Mouse (Mus musculus): ENCODE measurements at regions not wholly inside any gene's neighbourhood (a gene's known extent, or its start where the extent isn't known, plus 50 kb on each side); places are given as distances from the start of the nearest gene placed in this dataset.

- no peak for DNase-seq
Observed at GRCm38 (mm10) chr16:74739194-74740135, 327.8 kb upstream of the Robo2 start.

GRCm38 (mm10) chr16:74732940-74733776, 321.5 kb upstream of the Robo2 start:
- DNase-seq, result no peak

- no peak for DNase-seq
Observed at GRCm38 (mm10) chr16:74730169-74730794, 318.7 kb upstream of the Robo2 start.

GRCm38 (mm10) chr16:74723217-74723616, 311.6 kb upstream of the Robo2 start:
- DNase-seq, result no peak

- no peak for DNase-seq
Observed at GRCm38 (mm10) chr16:74718154-74718553, 306.5 kb upstream of the Robo2 start.

GRCm38 (mm10) chr16:74717622-74718021, 306.0 kb upstream of the Robo2 start:
- no peak for DNase-seq

GRCm38 (mm10) chr16:74714950-74715349, 303.3 kb upstream of the Robo2 start:
- DNase-seq, result no peak

- DNase-seq, result no peak
Observed at GRCm38 (mm10) chr16:74712515-74712914, 300.9 kb upstream of the Robo2 start.

GRCm38 (mm10) chr16:74702067-74702466, 290.4 kb upstream of the Robo2 start:
- no peak for DNase-seq

- no peak for DNase-seq
Observed at GRCm38 (mm10) chr16:74683371-74683770, 271.7 kb upstream of the Robo2 start.

- no peak for DNase-seq
Observed at GRCm38 (mm10) chr16:74675586-74675985, 264.0 kb upstream of the Robo2 start.

- no peak for DNase-seq
Observed at GRCm38 (mm10) chr16:74671466-74671865, 259.8 kb upstream of the Robo2 start.

- no peak for DNase-seq
Observed at GRCm38 (mm10) chr16:74664337-74664736, 252.7 kb upstream of the Robo2 start.

GRCm38 (mm10) chr16:74651244-74651643, 239.6 kb upstream of the Robo2 start:
- DNase-seq, result no peak

GRCm38 (mm10) chr16:74649207-74649606, 237.6 kb upstream of the Robo2 start:
- DNase-seq, result no peak

GRCm38 (mm10) chr16:74648384-74648783, 236.8 kb upstream of the Robo2 start:
- no peak for DNase-seq

GRCm38 (mm10) chr16:74644750-74645366, 233.2 kb upstream of the Robo2 start:
- no peak for DNase-seq

GRCm38 (mm10) chr16:74639805-74640204, 228.2 kb upstream of the Robo2 start:
- DNase-seq, result no peak

GRCm38 (mm10) chr16:74637638-74638037, 226.0 kb upstream of the Robo2 start:
- DNase-seq, result no peak

- DNase-seq, result no peak
Observed at GRCm38 (mm10) chr16:74625783-74626182, 214.2 kb upstream of the Robo2 start.

- DNase-seq, result no peak
Observed at GRCm38 (mm10) chr16:74612072-74612471, 200.4 kb upstream of the Robo2 start.

- no peak for DNase-seq
Observed at GRCm38 (mm10) chr16:74609564-74609963, 197.9 kb upstream of the Robo2 start.

GRCm38 (mm10) chr16:74598361-74598760, 186.7 kb upstream of the Robo2 start:
- no peak for DNase-seq

Measured in cerebellum, postnatal 36 days (tissue).